Mouse (Mus musculus) lung, postnatal 0 days (tissue): ENCODE data around the gene Acaca.

ENCODE experiments used
- CTCF ChIP-seq: IDR thresholded peaks from 2 replicates; pipeline ENCODE4 v1.5.1; 2016; ENCODE audit warnings: antibody characterized with exemption, mild to moderate bottlenecking
- EP300 ChIP-seq: IDR thresholded peaks from 2 replicates; pipeline ENCODE4 v1.6.1; 2016; ENCODE audit warnings: antibody characterized with exemption, mild to moderate bottlenecking, control low read depth

- peak; percentile 82 for TF ChIP-seq CTCF
- no peak for TF ChIP-seq EP300
These were observed 300.1 kb downstream of the Acaca start for GRCm38 (mm10) chr11:84429581-84429980.
